Mouse (Mus musculus) liver, postnatal 0 days (tissue): ENCODE results near the gene Actr8.

Experiments
- CTCF ChIP-seq: sonication (generic); IDR thresholded peaks from 2 replicates; pipeline ENCODE4 v1.5.1; 2016; ENCODE audit warnings: antibody characterized with exemption, low read depth
- EP300 ChIP-seq: IDR thresholded peaks from 2 replicates; pipeline ENCODE4 v1.6.1; 2016; ENCODE audit warnings: antibody characterized with exemption, low read depth, mild to moderate bottlenecking

GRCm38 (mm10) chr14:30015008-30015407, 36.9 kb downstream of the Actr8 start:
- TF ChIP-seq CTCF (no peak), EP300 (no peak)
